Mouse (Mus musculus): ENCODE data around the gene Hoxc9. TPM values are rescaled to one million over a fixed set of nuclear protein-coding genes. Genes with fewer than 3 reads are reported as not detected.

Hoxc9 gene
- total and polyA plus RNA-seq, 3 experiments: 0.12 to 0.26 TPM; not detected in 1

DNA sequence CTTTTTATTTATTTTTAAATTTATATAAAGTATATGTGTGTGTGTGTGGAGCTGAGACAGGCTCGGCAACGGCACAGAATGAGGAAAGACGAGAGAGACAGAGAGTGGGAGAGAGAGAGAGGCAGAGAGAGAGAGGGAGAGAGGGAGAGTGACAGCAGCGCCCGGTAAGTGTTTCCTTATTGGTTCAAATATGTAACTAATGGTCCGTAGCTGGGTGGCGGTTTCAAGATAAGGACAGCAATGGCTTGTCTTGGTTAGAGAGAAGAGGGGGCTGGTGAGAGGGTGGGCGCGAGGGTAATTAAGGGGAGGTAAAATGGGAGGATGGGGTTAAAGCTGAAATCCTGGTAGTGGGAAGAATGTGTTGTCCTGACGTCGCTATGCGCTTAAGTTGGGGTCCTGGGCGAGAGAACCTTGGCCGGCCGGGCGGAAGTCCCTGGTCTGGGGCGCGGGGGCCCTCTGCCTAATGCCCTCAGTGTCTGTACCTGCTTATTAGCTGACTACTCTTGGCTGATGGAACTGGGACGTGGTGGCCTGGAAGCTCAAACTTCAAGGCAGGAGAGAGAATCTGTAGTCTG is 22.5 kb downstream of the Hoxc9 start:
- no peak for TF ChIP-seq GABPA (IDR thresholded peaks at IDR 0.05; ENCODE audit: insufficient replicate concordance, low read depth, low read length)
- peak; percentile 13; the same call in 1 of the 2 replicates for TF ChIP-seq SIN3A (IDR thresholded peaks at IDR 0.05; ENCODE audit: low read length)
- 0 out of 2 replicates have a peak, but pooled peaks have one; percentile 7 for TF ChIP-seq MAX (IDR thresholded peaks at IDR 0.05; ENCODE audit: low read length)
- peak; percentile 54; the same call in 1 of the 2 replicates for TF ChIP-seq TBP (conservative IDR thresholded peaks at IDR 0.05; ENCODE audit: low read depth, low read length)
- no peak for TF ChIP-seq RAD21 (IDR thresholded peaks at IDR 0.05; ENCODE audit: low read depth, low read length)
- peak overlapping the region; percentile 65 for H3K4me2 ChIP-seq (ENCODE audit: insufficient read depth, low read depth, poor library complexity, severe bottlenecking)
- dilution Hi-C loops (cut with MboI; ENCODE audit: extremely low pct_ligation_motif_present, extremely low pct_unique_long_range_greater_than_20kb, low sequenced_read_pairs): loop anchor here (10.0 kb wide), 1 partner anchor 176 kb away; no protein-coding TSS in a partner anchor
- peaks cover 11% of the 10 kb centered on the region for H3K27me3 ChIP-seq (replicated peaks)
- peak overlapping the region; percentile 58 for H3K27ac ChIP-seq (ENCODE audit: insufficient read depth, low read depth)
- H3K79me2 ChIP-seq (replicated peaks; ENCODE audit: control insufficient read depth, extremely low read depth, insufficient read depth, poor library complexity, severe bottlenecking): no peaks in the 10 kb centered on the region
- in situ Hi-C loops (cut with MboI; ENCODE audit: low pct_ligation_motif_present, low pct_unique_long_range_greater_than_20kb, low sequenced_read_pairs): no loop called here
- no peaks in the 10 kb centered on the region for H3K9me3 ChIP-seq (replicated peaks; ENCODE audit: low read length)
- peaks cover 11 to 53% of the 10 kb centered on the region in 2 experiments for H3K4me1 ChIP-seq (ENCODE audit: control insufficient read depth in 1 of 2, insufficient read depth in 2 of 2)
- H3K4me3 ChIP-seq (replicated peaks in 1 of 3; ENCODE audit: low read depth in 2 of 3, low read length in 2 of 3, poor library complexity in 1 of 3): peak overlapping the region; percentile 63 to 87 (median 66)
- no peaks in the 10 kb centered on the region for H3K36me3 ChIP-seq (replicated peaks in 1 of 2; ENCODE audit: control insufficient read depth in 1 of 2, insufficient read depth in 1 of 2, low read length in 1 of 2)
- peak; percentile 63 for DNase-seq (ENCODE audit: extremely low read depth)
- peak overlapping the region; percentile 84 for H3K9ac ChIP-seq (ENCODE audit: insufficient read depth, low read depth)

DNA sequence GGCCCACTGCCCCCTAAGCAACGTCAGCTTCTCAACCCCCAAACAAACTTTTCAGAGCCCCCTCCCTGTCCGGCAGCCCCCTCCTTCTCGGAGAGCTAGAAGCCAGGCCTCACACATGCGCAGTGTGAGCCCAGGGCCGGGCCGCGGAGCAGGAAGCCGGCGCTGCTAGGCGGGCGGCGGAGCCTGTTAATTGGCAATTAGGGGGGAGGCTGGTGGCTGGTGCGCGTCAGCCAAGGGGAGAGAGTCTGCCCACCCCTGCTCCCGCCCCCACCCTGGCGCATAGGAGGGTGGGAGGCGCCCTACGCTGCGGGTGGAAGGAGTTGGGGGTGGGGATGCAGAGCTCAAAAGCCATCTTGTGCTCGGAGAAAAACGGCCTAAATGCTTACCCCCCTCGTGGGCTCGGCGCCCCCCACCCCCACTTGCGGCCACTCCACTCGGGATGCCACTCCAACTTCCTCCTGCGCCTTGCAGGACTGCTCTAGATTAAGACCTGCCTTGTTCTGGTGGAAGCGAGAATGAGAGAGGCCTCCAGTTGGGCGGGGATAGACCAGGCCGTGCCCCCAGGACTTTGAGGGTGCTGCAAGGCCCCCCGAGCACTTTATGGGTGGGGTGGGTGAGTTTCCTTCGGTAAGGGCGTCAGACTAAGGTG is 23.1 kb downstream of the Hoxc9 start:
- no peaks in the 10 kb centered on the region for H3K9me3 ChIP-seq (replicated peaks; ENCODE audit: low read length)
- H3K27me3 ChIP-seq (replicated peaks): peaks cover 11% of the 10 kb centered on the region
- peak overlapping the region; percentile 64 for H3K27ac ChIP-seq (ENCODE audit: insufficient read depth, low read depth)
- H3K9ac ChIP-seq (ENCODE audit: insufficient read depth, low read depth): peak overlapping the region; percentile 84
- peak overlapping the region; percentile 65 for H3K4me2 ChIP-seq (ENCODE audit: insufficient read depth, low read depth, poor library complexity, severe bottlenecking)
- in situ Hi-C loops (cut with MboI; ENCODE audit: low pct_ligation_motif_present, low pct_unique_long_range_greater_than_20kb, low sequenced_read_pairs) (no loop called here), dilution Hi-C loops (cut with MboI; ENCODE audit: extremely low pct_ligation_motif_present, extremely low pct_unique_long_range_greater_than_20kb, low sequenced_read_pairs) (loop anchor here (10.0 kb wide), 1 partner anchor 175 kb away; no protein-coding TSS in a partner anchor)
- H3K36me3 ChIP-seq (replicated peaks in 1 of 2; ENCODE audit: control insufficient read depth in 1 of 2, insufficient read depth in 1 of 2, low read length in 1 of 2): no peaks in the 10 kb centered on the region
- peaks cover 11 to 59% of the 10 kb centered on the region in 2 experiments for H3K4me1 ChIP-seq (ENCODE audit: control insufficient read depth in 1 of 2, insufficient read depth in 2 of 2)
- peak; percentile 98 for DNase-seq (ENCODE audit: extremely low read depth)
- H3K79me2 ChIP-seq (replicated peaks; ENCODE audit: control insufficient read depth, extremely low read depth, insufficient read depth, poor library complexity, severe bottlenecking): no peaks in the 10 kb centered on the region
- TF ChIP-seq MAX (IDR thresholded peaks at IDR 0.05; ENCODE audit: low read length) (peak; percentile 12; the same call in 1 of the 2 replicates), ELF1 (IDR thresholded peaks at IDR 0.05; ENCODE audit: low read depth, low read length) (peak; percentile 89), TCF12 (IDR thresholded peaks at IDR 0.05; ENCODE audit: low read depth, low read length) (0 out of 2 replicates have a peak, but pooled peaks have one; percentile 54), SIN3A (IDR thresholded peaks at IDR 0.05; ENCODE audit: low read length) (peak; percentile 32; the same call in 1 of the 2 replicates), USF1 (IDR thresholded peaks at IDR 0.05; ENCODE audit: low read depth, low read length) (no peak), IRF4 (IDR thresholded peaks at IDR 0.05; ENCODE audit: low read depth, low read length) (peak; percentile 41; the same call in 1 of the 2 replicates), GABPA (IDR thresholded peaks at IDR 0.05; ENCODE audit: insufficient replicate concordance, low read depth, low read length) (no peak), NELFE (IDR thresholded peaks at IDR 0.05; ENCODE audit: low read depth, low read length) (peak; percentile 90), MEF2A (IDR thresholded peaks at IDR 0.05; ENCODE audit: borderline replicate concordance, low read depth, low read length) (peak; percentile 22), POLR2A (IDR thresholded peaks at IDR 0.05; ENCODE audit: low read depth, low read length) (peak; percentile 84), MAZ (IDR thresholded peaks at IDR 0.05; ENCODE audit: low read depth, low read length) (peak; percentile 71; the same call in 1 of the 2 replicates), MXI1 (IDR thresholded peaks at IDR 0.05; ENCODE audit: low read depth, low read length) (no peak), CHD2 (IDR thresholded peaks at IDR 0.05; ENCODE audit: low read length) (peak; percentile 83), TBP (conservative IDR thresholded peaks at IDR 0.05; ENCODE audit: low read depth, low read length) (0 out of 2 replicates have a peak, but pooled peaks have one; percentile 6), NRF1 (IDR thresholded peaks at IDR 0.05; ENCODE audit: low read depth, low read length) (peak; percentile 97), E2F4 (IDR thresholded peaks at IDR 0.05; ENCODE audit: insufficient replicate concordance, low read depth, low read length) (no peak), ZMIZ1 (IDR thresholded peaks at IDR 0.05; ENCODE audit: low read depth, low read length) (peak; percentile 38; the same call in 1 of the 2 replicates), POLR2AphosphoS2 (IDR thresholded peaks at IDR 0.05; ENCODE audit: low read depth, low read length) (0 out of 2 replicates have a peak, but pooled peaks have one; percentile 57), HCFC1 (IDR thresholded peaks at IDR 0.05; ENCODE audit: low read depth, low read length) (peak; percentile 53; the same call in 1 of the 2 replicates), CHD1 (IDR thresholded peaks at IDR 0.05; ENCODE audit: low read depth, low read length) (0 out of 2 replicates have a peak, but pooled peaks have one; percentile 57)
- peak overlapping the region; percentile 63 to 87 (median 66) for H3K4me3 ChIP-seq (replicated peaks in 1 of 3; ENCODE audit: low read depth in 2 of 3, low read length in 2 of 3, poor library complexity in 1 of 3)

All from CH12.LX (cell line).